Mouse (Mus musculus) MEL (cell line): ENCODE measurements around the gene Prkce. TPM values are rescaled to one million over a fixed set of nuclear protein-coding genes. Genes with fewer than 3 reads are reported as not detected.

Experiments
- DNase-seq: peaks from one replicate; pipeline ENCODE4 v3.0.0; 2011; ENCODE audit warnings: low read depth, low spot score
- H3K27ac ChIP-seq: 2 replicates; pipeline ENCODE4 v1.5.1; 2012; ENCODE audit warnings: low read depth, mild to moderate bottlenecking, control low read depth, low read length, moderate library complexity; ENCODE audit not compliant: control insufficient read depth
- H3K27me3 ChIP-seq, 2 experiments: fragments of 150-350 bp in 1 of 2; sonication (generic) in 1 of 2; 2 replicates each; pipeline ENCODE4 v1.6.1; 2012; ENCODE audit warnings: low read length in 2 of 2, mild to moderate bottlenecking in 2 of 2, improper control_type of control experiment in 1 of 2, moderate library complexity in 1 of 2; ENCODE audit not compliant: insufficient read depth in 2 of 2, control insufficient read depth in 1 of 2
- H3K36me3 ChIP-seq, 2 experiments: 2 replicates each; pipeline ENCODE4 v1.6.1; 2012 to 2014; ENCODE audit warnings: low read length in 2 of 2, improper control_type of control experiment in 1 of 2, inconsistent platforms in 1 of 2, mild to moderate bottlenecking in 1 of 2; ENCODE audit not compliant: insufficient read depth in 2 of 2, control insufficient read depth in 1 of 2
- H3K4me1 ChIP-seq, 2 experiments: fragments of 150-350 bp in 1 of 2; sonication (generic) in 1 of 2; 2 replicates each; pipeline ENCODE4 v1.6.1; 2012; ENCODE audit warnings: low read length in 2 of 2, improper control_type of control experiment in 1 of 2, mild to moderate bottlenecking in 1 of 2; ENCODE audit not compliant: insufficient read depth in 2 of 2, control insufficient read depth in 1 of 2
- H3K4me3 ChIP-seq, 2 experiments: fragments of 150-350 bp in 1 of 2; sonication (generic) in 1 of 2; 2 replicates each; pipeline ENCODE4 v1.5.1; 2012; ENCODE audit warnings: low read depth in 2 of 2, low read length in 2 of 2, mild to moderate bottlenecking in 2 of 2, moderate library complexity in 2 of 2, control low read depth in 1 of 2, improper control_type of control experiment in 1 of 2; ENCODE audit not compliant: control insufficient read depth in 1 of 2, insufficient read depth in 1 of 2
- H3K79me2 ChIP-seq: 2 replicates; pipeline ENCODE4 v1.6.1; 2012; ENCODE audit warnings: mild to moderate bottlenecking, low read length, moderate library complexity; ENCODE audit not compliant: control insufficient read depth, poor library complexity, insufficient read depth
- H3K9ac ChIP-seq: 2 replicates; pipeline ENCODE4 v1.6.1; 2012; ENCODE audit warnings: low read depth, mild to moderate bottlenecking, control low read depth, low read length, moderate library complexity; ENCODE audit not compliant: control insufficient read depth, poor library complexity, severe bottlenecking
- H3K9me3 ChIP-seq: fragments of 150-350 bp; sonication (generic); replicated peaks from 2 replicates; pipeline ENCODE4 v1.6.1; 2012; ENCODE audit warnings: mild to moderate bottlenecking, low read length, improper control_type of control experiment, moderate library complexity; ENCODE audit not compliant: insufficient read depth
- CHD2 ChIP-seq: IDR thresholded peaks from 2 replicates; pipeline ENCODE4 v1.6.1; 2011; ENCODE audit warnings: low read length, improper control_type of control experiment
- E2F4 ChIP-seq: IDR thresholded peaks from 2 replicates; pipeline ENCODE4 v1.6.1; 2011; ENCODE audit warnings: low read depth, low read length, improper control_type of control experiment, borderline replicate concordance
- ELF1 ChIP-seq: IDR thresholded peaks from 2 replicates; pipeline ENCODE4 v1.6.1; 2014; ENCODE audit warnings: low read depth, mild to moderate bottlenecking, inconsistent platforms, low read length, improper control_type of control experiment, moderate library complexity
- EP300 ChIP-seq, 2 experiments: IDR thresholded peaks; 2 replicates each; pipeline ENCODE4 v1.6.1; 2011; ENCODE audit warnings: improper control_type of control experiment in 2 of 2, low read length in 2 of 2, low read depth in 1 of 2, mild to moderate bottlenecking in 1 of 2
- ETS1 ChIP-seq: IDR thresholded peaks from 2 replicates; pipeline ENCODE4 v1.6.1; 2012; ENCODE audit warnings: low read depth, mild to moderate bottlenecking, inconsistent platforms, low read length, improper control_type of control experiment, moderate library complexity
- GABPA ChIP-seq: IDR thresholded peaks from 2 replicates; pipeline ENCODE4 v1.6.1; 2012; ENCODE audit warnings: low read depth, mild to moderate bottlenecking, inconsistent platforms, low read length, improper control_type of control experiment, moderate library complexity
- GATA1 ChIP-seq: IDR thresholded peaks from 2 replicates; pipeline ENCODE4 v1.6.1; 2011; ENCODE audit warnings: low read depth, low read length, improper control_type of control experiment
- MAFK ChIP-seq: IDR thresholded peaks from 2 replicates; pipeline ENCODE4 v1.6.1; 2011; ENCODE audit warnings: low read depth, mild to moderate bottlenecking, low read length, improper control_type of control experiment, borderline replicate concordance
- MAZ ChIP-seq: IDR thresholded peaks from 2 replicates; pipeline ENCODE4 v1.6.1; 2012; ENCODE audit warnings: low read depth, mild to moderate bottlenecking, inconsistent platforms, low read length, improper control_type of control experiment
- MEF2A ChIP-seq: IDR thresholded peaks from 2 replicates; pipeline ENCODE4 v1.6.1; 2014; ENCODE audit warnings: low read depth, mild to moderate bottlenecking, inconsistent platforms, low read length, improper control_type of control experiment; ENCODE audit not compliant: poor library complexity, insufficient replicate concordance, severe bottlenecking; ENCODE audit errors: extremely low read depth
- MYB ChIP-seq: IDR thresholded peaks from 2 replicates; pipeline ENCODE4 v1.6.1; 2011; ENCODE audit warnings: mild to moderate bottlenecking, low read depth, low read length, improper control_type of control experiment
- MYC ChIP-seq: IDR thresholded peaks from 2 replicates; pipeline ENCODE4 v1.6.1; 2011; ENCODE audit warnings: low read depth, mild to moderate bottlenecking, low read length, improper control_type of control experiment, moderate library complexity
- NELFE ChIP-seq: IDR thresholded peaks from 2 replicates; pipeline ENCODE4 v1.6.1; 2011; ENCODE audit warnings: low read depth, low read length, improper control_type of control experiment
- NRF1 ChIP-seq: IDR thresholded peaks from 2 replicates; pipeline ENCODE4 v1.6.1; 2014; ENCODE audit warnings: low read depth, mild to moderate bottlenecking, inconsistent platforms, low read length, improper control_type of control experiment, moderate library complexity; ENCODE audit not compliant: poor library complexity, insufficient read depth, severe bottlenecking
- POLR2AphosphoS2 ChIP-seq: IDR thresholded peaks from 2 replicates; pipeline ENCODE4 v1.6.1; 2011; ENCODE audit warnings: low read length, improper control_type of control experiment
- POLR2AphosphoS5 ChIP-seq: IDR thresholded peaks from 2 replicates; pipeline ENCODE4 v1.6.1; 2012; ENCODE audit warnings: low read depth, borderline replicate concordance, mild to moderate bottlenecking, inconsistent platforms, low read length, moderate library complexity, mixed read lengths
- SIN3A ChIP-seq: IDR thresholded peaks from 2 replicates; pipeline ENCODE4 v1.6.1; 2012; ENCODE audit warnings: low read length, improper control_type of control experiment, inconsistent platforms
- TCF12 ChIP-seq: IDR thresholded peaks from 2 replicates; pipeline ENCODE4 v1.6.1; 2014; ENCODE audit warnings: low read depth, mild to moderate bottlenecking, inconsistent platforms, low read length, improper control_type of control experiment, moderate library complexity
- UBTF ChIP-seq: IDR thresholded peaks from 2 replicates; pipeline ENCODE4 v1.6.1; 2012; ENCODE audit warnings: low read depth, mild to moderate bottlenecking, inconsistent platforms, low read length, improper control_type of control experiment, moderate library complexity, borderline replicate concordance; ENCODE audit not compliant: insufficient read depth
- USF1 ChIP-seq: IDR thresholded peaks from 2 replicates; pipeline ENCODE4 v1.6.1; 2014; ENCODE audit warnings: low read depth, mild to moderate bottlenecking, inconsistent platforms, low read length, improper control_type of control experiment, moderate library complexity
- ZC3H11A ChIP-seq: IDR thresholded peaks from 2 replicates; pipeline ENCODE4 v1.6.1; 2012; ENCODE audit warnings: low read depth, mild to moderate bottlenecking, inconsistent platforms, low read length, improper control_type of control experiment
- ZNF384 ChIP-seq: IDR thresholded peaks from 2 replicates; pipeline ENCODE4 v1.6.1; 2012; ENCODE audit warnings: low read depth, mild to moderate bottlenecking, inconsistent platforms, low read length, improper control_type of control experiment
- polyA plus RNA-seq, 2 experiments: library from polyadenylated mRNA; stranded (reverse) in 1 of 2; unstranded in 1 of 2; fragments of >175 nt in 1 of 2; fragments of >200 nt in 1 of 2; gene quantifications; 2 replicates each; pipeline versions ENCODE4 v1.2.1 to v1.2.4; 2012; ENCODE audit warnings: low replicate concordance in 2 of 2, low read depth in 1 of 2; ENCODE audit not compliant: insufficient read length in 2 of 2, insufficient read depth in 1 of 2, missing spikeins in 1 of 2
- total RNA-seq: library from RNA; depleted of rRNA; stranded (reverse); fragments of 300-350 nt; gene quantifications from 2 replicates; pipeline ENCODE4 v1.2.3, GENCODE M21; 2012

Gene Prkce
- total and polyA plus RNA-seq, 3 experiments = 3.0 to 5.3 TPM; not detected in 1

DNA sequence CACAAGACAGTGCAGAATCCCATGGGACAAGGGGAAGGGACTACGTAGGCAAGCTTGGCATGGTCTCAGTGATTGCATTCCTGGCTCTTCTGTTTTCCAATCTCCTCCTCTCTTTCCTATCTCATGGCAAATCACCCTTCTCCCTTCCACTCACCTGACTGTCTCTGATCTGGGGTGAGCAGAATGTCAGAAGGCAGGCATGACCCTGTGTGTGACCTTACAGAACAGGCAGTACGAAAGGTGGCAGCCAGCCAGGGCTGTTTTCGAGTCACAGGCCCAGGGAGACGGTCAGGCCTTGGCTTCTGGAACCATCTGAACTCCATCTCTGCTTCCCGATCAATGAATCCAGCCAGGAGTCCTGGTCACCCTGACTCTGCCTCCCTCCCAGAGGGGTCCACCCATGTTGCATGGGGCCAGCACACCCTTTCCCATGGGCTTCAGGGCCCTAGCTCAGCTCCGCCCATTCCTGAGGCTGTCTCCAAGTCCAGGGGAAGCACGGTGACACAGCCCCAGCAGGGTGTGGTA is 119.2 kb downstream of the Prkce start:
- no peaks in the 10 kb centered on the region for H3K27me3 ChIP-seq
- no peak for DNase-seq
- H3K27ac ChIP-seq = no peak overlapping the region
- no peaks in the 10 kb centered on the region for H3K79me2 ChIP-seq
- TF ChIP-seq EP300 (IDR thresholded peaks at IDR 0.05; ENCODE audit: low read depth in 1 of 2, low read length in 2 of 2) (no peak), ZC3H11A (no peak), GABPA (no peak), NELFE (no peak), POLR2AphosphoS2 (no peak), UBTF (no peak), ZNF384 (no peak), ETS1 (no peak)
- TF ChIP-seq, all 39 proteins: peak for 0
- no peak overlapping the region for H3K4me3 ChIP-seq
- H3K4me1 ChIP-seq = no peaks in the 10 kb centered on the region
- no peak overlapping the region for H3K9ac ChIP-seq
- no peaks in the 10 kb centered on the region for H3K9me3 ChIP-seq
- H3K36me3 ChIP-seq = no peaks in the 10 kb centered on the region

DNA sequence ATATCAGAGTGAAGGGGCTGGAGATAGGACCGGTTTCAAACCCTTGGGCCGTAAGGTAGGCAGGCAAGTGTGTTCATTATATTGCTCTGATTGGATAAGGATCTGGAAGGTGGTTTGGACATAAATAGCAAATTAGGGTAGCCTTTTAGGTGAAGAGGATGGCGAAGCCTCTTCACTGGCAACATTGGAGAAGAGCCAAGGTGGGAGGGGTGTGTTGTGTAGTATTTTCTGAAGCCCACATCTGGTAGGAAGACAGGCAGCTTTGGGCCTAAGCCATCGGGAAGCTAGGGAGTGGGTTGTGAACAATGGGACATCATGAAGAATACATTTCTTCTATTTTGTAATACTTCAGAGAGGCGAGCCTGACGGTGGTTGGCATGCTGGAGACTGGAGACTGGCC is 125.1 kb downstream of the Prkce start:
- peak; percentile 50 for DNase-seq
- TF ChIP-seq TCF12 = no peak
- no peak for TF ChIP-seq EP300 (IDR thresholded peaks at IDR 0.05; ENCODE audit: low read depth in 1 of 2, low read length in 2 of 2)
- TF ChIP-seq CHD2 = no peak
- TF ChIP-seq MYB = no peak
- TF ChIP-seq UBTF = no peak
- no peak for TF ChIP-seq USF1
- peaks cover 7 to 20% of the 10 kb centered on the region in 2 experiments for H3K4me1 ChIP-seq
- H3K79me2 ChIP-seq = no peaks in the 10 kb centered on the region
- peak overlapping the region; percentile 48 for H3K9ac ChIP-seq
- no peaks in the 10 kb centered on the region for H3K9me3 ChIP-seq
- H3K27ac ChIP-seq = peak overlapping the region; percentile 42
- H3K36me3 ChIP-seq = peaks cover 0 to 16% of the 10 kb centered on the region in 2 experiments; a peak in 2 of 4 replicates
- no peaks in the 10 kb centered on the region for H3K27me3 ChIP-seq
- H3K4me3 ChIP-seq = peak overlapping the region; percentile 68 to 75

DNA sequence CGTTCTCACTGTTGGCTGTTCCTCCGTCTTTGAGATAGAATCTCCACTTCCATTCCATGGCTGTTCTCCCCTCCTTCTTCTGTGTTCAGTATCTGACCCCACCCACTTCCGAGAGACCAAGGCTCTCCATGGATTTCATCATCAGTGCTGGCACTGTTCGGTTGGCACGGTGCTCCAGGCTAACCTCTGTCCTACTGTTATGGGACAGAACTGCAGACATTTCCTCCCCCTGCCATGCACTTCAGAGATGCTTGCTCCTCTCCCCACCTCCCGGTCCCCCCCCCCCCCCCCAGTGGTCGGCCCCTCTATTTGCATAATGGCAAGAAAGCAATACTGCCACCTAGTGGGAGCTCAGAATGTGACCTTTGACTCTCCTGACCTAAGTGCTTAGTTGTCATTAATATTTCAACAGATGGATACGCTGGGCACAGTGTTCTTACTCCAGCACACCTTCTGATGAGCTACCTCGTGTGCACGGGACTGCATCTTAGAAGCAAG is 125.7 kb downstream of the Prkce start:
- peak; percentile 91 for DNase-seq
- Histone ChIP-seq H3K36me3 (peaks cover 0 to 16% of the 10 kb centered on the region in 2 experiments; a peak in 2 of 4 replicates), H3K79me2 (no peaks in the 10 kb centered on the region), H3K9me3 (no peaks in the 10 kb centered on the region), H3K27me3 (no peaks in the 10 kb centered on the region), H3K4me1 (peaks cover 7 to 20% of the 10 kb centered on the region in 2 experiments), H3K9ac (peak overlapping the region; percentile 48), H3K4me3 (peak overlapping the region; percentile 68 to 75), H3K27ac (peak overlapping the region; percentile 49)
- TF ChIP-seq NRF1 (no peak), GABPA (no peak), SIN3A (peak; percentile 63), GATA1 (0 out of 2 replicates have a peak, but pooled peaks have one; percentile 16), E2F4 (no peak), ZNF384 (no peak), ELF1 (no peak), EP300 (IDR thresholded peaks at IDR 0.05; ENCODE audit: low read depth in 1 of 2, low read length in 2 of 2) (0 out of 4 replicates have a peak, but pooled peaks have one; percentile 16 to 32), NELFE (peak; percentile 26; the same call in 1 of the 2 replicates), MAZ (peak; percentile 74), POLR2AphosphoS5 (no peak), MEF2A (peak; percentile 20; the same call in 1 of the 2 replicates), CHD2 (no peak), MYC (0 out of 2 replicates have a peak, but pooled peaks have one; percentile 53), MAFK (no peak), TCF12 (0 out of 2 replicates have a peak, but pooled peaks have one; percentile 26)
